ENCODE assay signal across 16 mouse cellular contexts in the genomic region with DNA sequence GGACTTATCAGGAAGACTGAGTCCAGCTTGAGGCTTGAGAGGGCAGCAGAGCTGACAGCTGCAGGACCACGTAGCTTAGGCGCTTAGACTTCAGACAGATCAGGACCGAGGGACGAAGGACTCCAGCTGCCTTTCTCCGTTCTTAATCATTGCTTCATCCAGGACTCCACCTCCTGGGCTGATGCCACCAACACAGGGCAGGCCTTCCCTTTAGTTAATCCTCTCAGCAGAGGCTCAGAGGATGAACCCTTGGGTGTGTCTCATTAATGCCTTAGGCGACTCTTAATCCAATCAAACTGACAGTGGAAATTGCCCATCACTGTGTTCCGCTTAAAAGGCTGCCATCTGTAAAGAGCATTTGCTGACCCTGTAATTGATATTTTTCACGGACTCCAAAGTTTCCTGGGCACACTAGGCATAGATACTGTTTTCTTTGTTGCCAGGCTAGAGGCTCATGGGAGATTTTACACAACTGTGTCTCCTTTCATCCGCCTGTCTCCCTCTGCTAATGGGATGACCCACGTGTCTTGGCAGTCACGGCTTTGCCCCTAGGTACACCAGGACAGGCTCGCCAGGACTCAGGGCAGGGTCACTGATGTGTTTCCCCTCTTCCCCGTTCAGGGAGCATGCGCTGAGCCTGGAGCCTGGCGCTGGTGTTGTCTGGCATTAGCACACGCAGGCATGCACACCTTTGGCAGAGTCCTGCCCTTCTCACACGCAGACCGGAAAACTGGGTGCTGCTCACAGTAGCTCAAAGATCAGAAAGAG. TPM values are rescaled to one million over a fixed set of nuclear protein-coding genes. Genes with fewer than 3 reads are reported as not detected.
DNase-seq lines count a peak whose midpoint lies in the region; ATAC-seq and TF ChIP-seq lines count a peak whose summit lies in the region.
"Had no signal": no experiment of that assay in that cellular context is flagged by ENCODE, and none has a peak within 500 bp of the region (broad histone marks: within the 10 kb centered on the region; RNA-seq: fewer than 3 reads in every experiment).

No protein-coding gene starts in this region.

- TF ChIP-seq EP300 in liver, postnatal 0 days (IDR thresholded peaks at IDR 0.05; ENCODE audit: low read depth): no peak

- no peak overlapping the region for H3K27ac ChIP-seq in midbrain, postnatal 0 days (ENCODE audit: low read depth, low read length)
- H3K27ac ChIP-seq in liver, postnatal 0 days (ENCODE audit: low read depth): no peak overlapping the region
- H3K27ac ChIP-seq: embryonic facial prominence, embryonic 15.5 days; limb, embryonic 10.5 days; liver, embryonic 15.5 days had no signal

- intact Hi-C loops in left cerebral cortex, postnatal 4 days (cut with DNase I): no loop called here
- intact Hi-C loops in left cerebral cortex, postnatal 36 days (cut with DNase I): no loop called here

- no peak; the same call in 1 of the 2 replicates for ATAC-seq in midbrain, postnatal 0 days (ENCODE audit: low FRiP score)
- no peak for ATAC-seq in liver, postnatal 0 days
- ATAC-seq: forebrain, embryonic 16.5 days; intestine, embryonic 16.5 days had no signal

- H3K4me1 ChIP-seq in midbrain, postnatal 0 days (ENCODE audit: insufficient read depth, low read length): no peaks in the 10 kb centered on the region
- H3K4me1 ChIP-seq in liver, postnatal 0 days (ENCODE audit: insufficient read depth): no peaks in the 10 kb centered on the region
- H3K4me1 ChIP-seq: embryonic facial prominence, embryonic 15.5 days; limb, embryonic 10.5 days; liver, embryonic 15.5 days had no signal

- no peak overlapping the region for H3K4me3 ChIP-seq in midbrain, postnatal 0 days (ENCODE audit: low read depth, low read length)
- H3K4me3 ChIP-seq in liver, postnatal 0 days (ENCODE audit: low read depth, low read length): no peak overlapping the region
- H3K4me3 ChIP-seq: embryonic facial prominence, embryonic 15.5 days; limb, embryonic 10.5 days; liver, embryonic 15.5 days had no signal

- no peaks in the 10 kb centered on the region for H3K9me3 ChIP-seq in midbrain, postnatal 0 days (ENCODE audit: low read length)
- no peaks in the 10 kb centered on the region for H3K9me3 ChIP-seq in liver, postnatal 0 days (ENCODE audit: low read length)
- H3K9me3 ChIP-seq: embryonic facial prominence, embryonic 15.5 days; limb, embryonic 10.5 days; liver, embryonic 15.5 days had no signal

- H3K27me3 ChIP-seq in midbrain, postnatal 0 days (ENCODE audit: insufficient read depth, low read length): no peaks in the 10 kb centered on the region
- no peaks in the 10 kb centered on the region for H3K27me3 ChIP-seq in liver, postnatal 0 days (ENCODE audit: insufficient read depth, low read length)
- H3K27me3 ChIP-seq: embryonic facial prominence, embryonic 15.5 days; liver, embryonic 15.5 days had no signal

- no peak overlapping the region for H3K9ac ChIP-seq in midbrain, postnatal 0 days (replicated peaks; ENCODE audit: low read length, poor library complexity, severe bottlenecking)
- H3K9ac ChIP-seq in liver, postnatal 0 days (replicated peaks): no peak overlapping the region
- H3K9ac ChIP-seq: embryonic facial prominence, embryonic 15.5 days; liver, embryonic 15.5 days had no signal

- peaks cover 61% of the 10 kb centered on the region for H3K36me3 ChIP-seq in midbrain, postnatal 0 days (ENCODE audit: insufficient read depth, low read length)
- H3K36me3 ChIP-seq in liver, postnatal 0 days (replicated peaks; ENCODE audit: insufficient read depth, low read length): peaks cover 63% of the 10 kb centered on the region

- H3K4me2 ChIP-seq in midbrain, postnatal 0 days (ENCODE audit: low read depth, low read length, poor library complexity, severe bottlenecking): no peak overlapping the region
- no peak overlapping the region for H3K4me2 ChIP-seq in liver, postnatal 0 days (ENCODE audit: low read depth, low read length)
- H3K4me2 ChIP-seq: embryonic facial prominence, embryonic 15.5 days; liver, embryonic 15.5 days had no signal

- no peak for TF ChIP-seq CTCF in midbrain, postnatal 0 days (IDR thresholded peaks at IDR 0.05)
- TF ChIP-seq CTCF in liver, postnatal 0 days (IDR thresholded peaks at IDR 0.05; ENCODE audit: low read depth): no peak

- DNase-seq in adrenal gland, postnatal 14 days: peak; percentile 46
- no peak for DNase-seq in adrenal gland, postnatal 25 days
- DNase-seq in left cerebral cortex, postnatal 4 days: peak; percentile 21
- DNase-seq in left cerebral cortex, postnatal 36 days (ENCODE audit: low spot score in 2 of 2): no peak
- DNase-seq in gonadal fat pad, adult 2 months (ENCODE audit: low read depth): peak; percentile 64
- DNase-seq in midbrain, postnatal 0 days (ENCODE audit: low spot score): peak; percentile 66
- no peak for DNase-seq in liver, postnatal 0 days
- no peak for DNase-seq in layer of hippocampus, adult 18-20 months (ENCODE audit: low spot score in 2 of 2)
- DNase-seq: cerebellum, postnatal 25 days; spleen, adult 18-20 months; thymus, adult 18-20 months had no signal

- 50% methylated on average over 18 of the region's 18 CpGs for WGBS in midbrain, postnatal 0 days
- 91% methylated on average over 18 of the region's 18 CpGs for WGBS in liver, postnatal 0 days (ENCODE audit: insufficient replicate concordance)

RNA-seq across cellular contexts. Expression of gene Dync1h1, which starts 44.2 kb away (rescaled TPM):
- total RNA-seq in adrenal gland, postnatal 14 days (2021): 129 and 133 TPM in 2 replicates
- 161 and 235 TPM in 2 replicates for total RNA-seq in adrenal gland, postnatal 25 days (2021)
- total RNA-seq in left cerebral cortex, postnatal 4 days (2021): 100 to 1,000 TPM; 351 to 363 TPM
- 100 to 1,000 TPM; 323 to 329 TPM for total RNA-seq in left cerebral cortex, postnatal 36 days (2021)
- polyA plus RNA-seq in gonadal fat pad, adult 2 months (2012; rRNA removed): 251 and 271 TPM in 2 replicates
- 271 and 313 TPM in 2 replicates for total RNA-seq in midbrain, postnatal 0 days (2014; rRNA removed)
- 52.1 and 60.3 TPM in 2 replicates for polyA plus RNA-seq in midbrain, postnatal 0 days (2015; fragmentation: Nextera tagmentation; extraction: Ambion mirVana)
- polyA plus RNA-seq in liver, postnatal 0 days (2015; fragmentation: Nextera tagmentation; extraction: Ambion mirVana): 7.2 and 8.3 TPM in 2 replicates
- 100 to 1,000 TPM; 283 to 293 TPM for total RNA-seq in layer of hippocampus, adult 18-20 months (2021)

Comparison
In these comparisons a context has a peak if more than half of its experiments do, and no peak if none do; other contexts are left out.
1. DNase-seq: peak in adrenal gland, postnatal 14 days (single experiment), left cerebral cortex, postnatal 4 days (single experiment), gonadal fat pad, adult 2 months (single experiment) and midbrain, postnatal 0 days (single experiment); none in adrenal gland, postnatal 25 days (single experiment), left cerebral cortex, postnatal 36 days (0 of 2), liver, postnatal 0 days (single experiment) and layer of hippocampus, adult 18-20 months (0 of 2).